Mouse (Mus musculus) liver, embryonic 14.5 days (tissue): ENCODE measurements around the gene Ttn. TPM values are rescaled to one million over a fixed set of nuclear protein-coding genes. Genes with fewer than 3 reads are reported as not detected.
"Not testable (repeated sequence)": the region's sequence is repeated elsewhere in the genome, so short reads cannot be mapped to it uniquely, and the experiment has no call there.

ENCODE experiments used
- ATAC-seq: fragments of 200-750 bp; cut with Nextera tagmentation; 2 replicates; pipeline ENCODE4 v1.8.0; 2017; ENCODE audit warnings: moderate number of reproducible peaks, mild to moderate bottlenecking, moderate library complexity; ENCODE audit not compliant: insufficient read depth
- DNase-seq, 3 experiments: peaks; one replicate each; pipeline ENCODE4 v3.0.0-alpha.2; 2012 to 2013; ENCODE audit warnings: low read depth in 3 of 3, low spot score in 3 of 3
- H3K27ac ChIP-seq: fragments of 300-500 bp; sonication (generic); 2 replicates; pipeline ENCODE4 v1.5.1; 2014; ENCODE audit warnings: moderate library complexity, mild to moderate bottlenecking, control low read depth, inconsistent platforms
- H3K27me3 ChIP-seq: fragments of 300-500 bp; sonication (generic); 2 replicates; pipeline ENCODE4 v1.6.1; 2014; ENCODE audit warnings: mild to moderate bottlenecking, low read length, moderate library complexity; ENCODE audit not compliant: control insufficient read depth, insufficient read depth
- H3K36me3 ChIP-seq: fragments of 300-500 bp; sonication (generic); replicated peaks from 2 replicates; pipeline ENCODE4 v1.6.1; 2014; ENCODE audit warnings: low read depth; ENCODE audit not compliant: control insufficient read depth, insufficient read depth
- H3K4me1 ChIP-seq, 2 experiments: fragments of 200-500 bp in 1 of 2; fragments of 300-500 bp in 1 of 2; sonication (generic) in 1 of 2; replicated peaks; 2 replicates each; pipeline ENCODE4 v1.6.1; 2012 to 2014; ENCODE audit warnings: antibody characterized with exemption in 1 of 2, inconsistent platforms in 1 of 2, low read length in 1 of 2; ENCODE audit not compliant: control insufficient read depth in 2 of 2, insufficient read depth in 2 of 2
- H3K4me2 ChIP-seq: fragments of 300-500 bp; sonication (generic); 2 replicates; pipeline ENCODE4 v1.6.1; 2014; ENCODE audit warnings: low read depth, mild to moderate bottlenecking, control low read depth, moderate library complexity
- H3K4me3 ChIP-seq, 2 experiments: fragments of 200-500 bp in 1 of 2; fragments of 300-500 bp in 1 of 2; sonication (generic) in 1 of 2; 2 replicates each; pipeline ENCODE4 v1.5.1; 2012 to 2014; ENCODE audit warnings: low read depth in 2 of 2, low read length in 2 of 2, mild to moderate bottlenecking in 2 of 2, control low read depth in 1 of 2, inconsistent platforms in 1 of 2, moderate library complexity in 1 of 2; ENCODE audit not compliant: insufficient read depth in 1 of 2
- H3K9ac ChIP-seq: fragments of 300-500 bp; sonication (generic); replicated peaks from 2 replicates; pipeline ENCODE4 v1.6.1; 2014; ENCODE audit warnings: mild to moderate bottlenecking, control low read depth, moderate library complexity
- H3K9me3 ChIP-seq: fragments of 300-500 bp; sonication (generic); 2 replicates; pipeline ENCODE4 v1.6.1; 2016; ENCODE audit warnings: low read length, mixed read lengths; ENCODE audit not compliant: control insufficient read depth
- CTCF ChIP-seq: IDR thresholded peaks from 2 replicates; pipeline ENCODE4 v1.5.1; 2016; ENCODE audit warnings: antibody characterized with exemption, low read depth, control low read depth
- EP300 ChIP-seq: IDR thresholded peaks from 2 replicates; pipeline ENCODE4 v1.6.1; 2016; ENCODE audit warnings: antibody characterized with exemption, low read depth
- WGBS: fragments of 180-500 bp; shearing (Covaris S2); extraction: QIAGEN DNeasy Blood & Tissue Kit; methylation state at CpG from one replicate; pipeline ENCODE4 v1.1.7; 2014; ENCODE audit not compliant: insufficient replicate concordance; 5-methylcytosine and 5-hydroxymethylcytosine counted together
- polyA plus RNA-seq, 2 experiments: library from polyadenylated mRNA; depleted of rRNA in 1 of 2; stranded (reverse) in 1 of 2; unstranded in 1 of 2; fragments of >200 nt; fragmentation: Nextera tagmentation in 1 of 2; extraction: Ambion mirVana in 1 of 2; gene quantifications; 2 replicates each; pipeline versions ENCODE4 v1.2.1 to v1.2.3; 2012 to 2014

Ttn gene
- polyA plus RNA-seq (2012; rRNA removed): under 0.01 TPM in 2 replicates
- 0.01 and 0.13 TPM in 2 replicates for polyA plus RNA-seq (2014; fragmentation: Nextera tagmentation; extraction: Ambion mirVana)

DNA sequence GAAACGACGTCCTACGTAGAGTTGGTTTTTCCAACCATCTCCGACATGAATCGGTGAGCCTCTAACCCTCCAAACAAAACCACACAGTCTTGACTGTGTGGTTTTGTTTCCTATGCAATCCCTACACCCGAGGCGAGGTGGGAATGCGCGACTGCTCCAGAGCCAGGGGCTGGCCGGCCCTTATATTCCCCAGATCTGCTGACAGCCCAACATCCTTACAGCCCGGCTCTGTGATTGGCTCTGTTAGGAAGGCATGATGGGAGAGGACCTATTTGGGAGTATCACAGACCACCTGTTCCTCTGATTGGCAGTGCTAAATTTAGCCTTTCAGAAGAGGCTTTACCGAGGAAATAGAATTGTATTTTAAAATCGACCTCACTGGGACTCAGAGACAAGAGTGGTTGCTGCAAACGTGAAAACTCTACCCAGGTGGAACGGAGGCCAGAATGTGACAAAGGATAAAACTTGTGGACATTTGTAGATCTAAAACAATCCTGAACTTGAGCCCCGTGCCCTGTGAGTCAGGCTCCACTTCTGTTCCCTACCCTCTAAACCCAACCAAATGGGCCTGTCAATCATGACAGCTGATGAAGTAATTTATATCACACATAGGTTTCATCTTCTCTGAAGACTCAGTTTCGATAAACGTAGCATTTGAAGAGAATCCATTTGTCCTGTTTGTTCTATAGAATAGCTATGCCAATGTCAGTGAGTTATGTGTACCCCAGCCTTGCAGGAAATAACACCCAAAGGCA, at the start of gene Ttn:
Gene Ttn, minus strand, starts transcription at position 157 of the 755 bp plus-strand sequence.
- TF ChIP-seq EP300 (no peak), CTCF (no peak)
- 64% methylated on average over 18 of the region's 18 CpGs for WGBS
- Histone ChIP-seq H3K27ac (no peak within 1 kb of the TSS), H3K4me1 (no peaks in the 10 kb centered on the region), H3K27me3 (no peaks in the 10 kb centered on the region), H3K4me2 (no peak within 1 kb of the TSS), H3K4me3 (no peak within 1 kb of the TSS), H3K9me3 (no peaks in the 10 kb centered on the region), H3K36me3 (no peaks in the 10 kb centered on the region), H3K9ac (no peak within 1 kb of the TSS)
- no peak for DNase-seq
- ATAC-seq: no peak

DNA sequence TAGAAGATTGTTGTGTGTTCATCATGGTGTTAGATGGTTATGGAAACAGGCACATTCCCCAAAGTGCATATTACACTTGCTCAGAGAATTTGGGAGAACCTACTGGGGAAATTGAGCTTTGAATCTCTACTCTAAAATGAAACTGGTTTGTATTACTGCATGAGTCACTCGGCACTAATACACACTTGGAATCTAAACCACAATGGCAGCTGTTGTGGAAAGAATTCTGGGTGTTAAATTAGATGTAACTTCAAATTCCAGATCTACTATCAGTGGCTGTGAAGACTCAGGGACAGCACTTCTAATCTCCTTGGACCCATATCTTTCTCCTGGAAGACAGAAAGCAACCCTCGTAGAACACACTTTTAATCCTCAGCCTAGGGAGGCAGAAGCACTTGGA, 38.3 kb upstream of the Ttn start:
- ATAC-seq: no peak
- H3K27me3 ChIP-seq: no peaks in the 10 kb centered on the region
- DNase-seq: no peak
- H3K27ac ChIP-seq: no peak overlapping the region
- H3K4me3 ChIP-seq: no peak overlapping the region
- no peak overlapping the region for H3K4me2 ChIP-seq
- TF ChIP-seq EP300 (no peak), CTCF (no peak)
- no peaks in the 10 kb centered on the region for H3K4me1 ChIP-seq
- H3K9ac ChIP-seq: no peak overlapping the region
- no peaks in the 10 kb centered on the region for H3K36me3 ChIP-seq
- WGBS: 55% methylated on average over 2 of the region's 2 CpGs
- H3K9me3 ChIP-seq: no peaks in the 10 kb centered on the region

DNA sequence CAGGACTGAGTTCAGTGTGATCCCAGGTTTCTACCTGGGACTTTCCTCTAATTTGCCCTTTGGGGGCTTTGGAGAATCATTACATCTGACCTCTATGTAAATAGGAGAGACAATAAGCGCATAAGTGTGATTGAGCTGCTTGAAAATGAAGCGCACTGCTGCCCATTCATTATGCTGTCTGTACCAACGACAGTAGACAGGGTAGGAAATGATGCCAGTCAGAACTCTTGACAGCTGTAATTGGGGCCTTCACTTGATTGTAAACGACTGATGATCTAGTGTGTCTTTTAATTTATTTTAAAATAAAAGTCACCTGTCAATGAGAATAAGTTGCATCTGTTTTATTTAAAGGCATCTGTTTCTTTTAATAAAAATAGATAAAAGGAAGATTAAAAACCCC, 35.4 kb upstream of the Ttn start:
- Histone ChIP-seq H3K27me3 (no peaks in the 10 kb centered on the region), H3K4me2 (no peak overlapping the region), H3K9ac (no peak overlapping the region), H3K27ac (no peak overlapping the region), H3K36me3 (no peaks in the 10 kb centered on the region), H3K9me3 (no peaks in the 10 kb centered on the region), H3K4me3 (no peak overlapping the region), H3K4me1 (no peaks in the 10 kb centered on the region)
- 50% methylated on average over 4 of the region's 4 CpGs for WGBS
- ATAC-seq (no peak), DNase-seq (no peak)
- TF ChIP-seq EP300 (no peak), CTCF (no peak)

DNA sequence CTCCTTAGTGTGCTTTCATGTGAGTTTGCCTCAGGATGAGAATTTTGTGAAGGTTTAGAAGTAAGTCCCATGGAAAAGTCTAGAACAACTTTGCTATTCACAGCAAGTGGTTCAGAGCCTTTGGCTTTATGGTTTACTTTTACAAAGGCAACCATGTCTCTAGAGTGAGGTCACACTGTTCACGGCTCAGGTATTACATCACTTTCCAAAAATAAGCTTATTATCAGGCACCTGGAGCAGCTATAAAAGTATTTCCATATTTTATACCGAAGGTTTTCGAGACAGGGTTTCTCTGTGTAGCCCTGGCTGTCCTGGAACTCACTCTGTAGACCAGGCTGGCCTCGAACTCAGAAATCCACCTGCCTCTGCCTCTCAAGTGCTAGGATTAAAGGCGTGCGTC, 31.1 kb upstream of the Ttn start:
- not testable (repeated sequence) for H3K9ac ChIP-seq, H3K27me3 ChIP-seq, H3K27ac ChIP-seq, H3K4me2 ChIP-seq, H3K4me3 ChIP-seq, ATAC-seq, H3K9me3 ChIP-seq, H3K4me1 ChIP-seq, DNase-seq, H3K36me3 ChIP-seq
- 63% methylated on average over 6 of the region's 6 CpGs for WGBS

DNA sequence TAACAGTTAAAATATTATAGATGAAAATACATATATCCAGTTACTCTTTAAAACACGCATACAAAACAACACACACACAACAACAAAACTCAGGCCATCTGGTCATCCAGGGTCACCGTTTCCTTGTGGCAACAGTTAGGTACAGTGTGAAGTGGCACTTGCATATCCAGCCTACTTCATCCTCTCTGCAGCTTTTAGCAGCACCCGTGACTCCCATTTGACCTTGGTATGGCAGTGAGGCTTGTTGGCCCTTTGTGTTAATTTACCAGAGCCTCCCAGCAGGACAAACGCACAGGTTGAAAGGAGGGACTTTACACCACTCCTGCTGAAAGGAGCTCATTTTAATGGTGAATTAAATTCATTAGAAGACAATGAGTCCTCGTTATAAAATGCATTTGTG, 29.6 kb upstream of the Ttn start:
- no peak overlapping the region for H3K4me2 ChIP-seq
- DNase-seq (no peak), ATAC-seq (no peak)
- no peak overlapping the region for H3K4me3 ChIP-seq
- H3K4me1 ChIP-seq: no peaks in the 10 kb centered on the region
- no peak overlapping the region for H3K9ac ChIP-seq
- no peak overlapping the region for H3K27ac ChIP-seq
- TF ChIP-seq EP300: no peak
- TF ChIP-seq CTCF: no peak
- WGBS: 49% methylated on average over 5 of the region's 5 CpGs
- no peaks in the 10 kb centered on the region for H3K27me3 ChIP-seq
- no peaks in the 10 kb centered on the region for H3K9me3 ChIP-seq
- H3K36me3 ChIP-seq: no peaks in the 10 kb centered on the region
